Mouse (Mus musculus) kidney, embryonic 14.5 days (tissue): Measurements from ENCODE around the gene Wipf1. TPM values are rescaled to one million over a fixed set of nuclear protein-coding genes. Genes with fewer than 3 reads are reported as not detected.

Experiments
- ATAC-seq: fragments of 200-750 bp; cut with Nextera tagmentation; 2 replicates; pipeline ENCODE4 v1.8.0; 2017; ENCODE audit warnings: moderate number of reproducible peaks, mild to moderate bottlenecking, moderate TSS enrichment, moderate library complexity; ENCODE audit not compliant: low FRiP score, low TSS enrichment
- H3K27ac ChIP-seq: fragments of 300-500 bp; sonication (generic); 2 replicates; pipeline ENCODE4 v1.5.1; 2014; ENCODE audit warnings: low read depth, mild to moderate bottlenecking, low read length, moderate library complexity, mixed read lengths
- H3K27me3 ChIP-seq: fragments of 300-500 bp; sonication (generic); 2 replicates; pipeline ENCODE4 v1.6.1; 2014; ENCODE audit warnings: mild to moderate bottlenecking, low read length; ENCODE audit not compliant: control insufficient read depth, insufficient read depth
- H3K36me3 ChIP-seq: fragments of 300-500 bp; sonication (generic); 2 replicates; pipeline ENCODE4 v1.6.1; 2014; ENCODE audit warnings: low read length, mixed read lengths; ENCODE audit not compliant: control insufficient read depth, insufficient read depth
- H3K4me1 ChIP-seq: fragments of 300-500 bp; sonication (generic); 2 replicates; pipeline ENCODE4 v1.6.1; 2014; ENCODE audit warnings: low read length, mixed read lengths; ENCODE audit not compliant: control insufficient read depth, insufficient read depth
- H3K4me2 ChIP-seq: fragments of 300-500 bp; sonication (generic); replicated peaks from 2 replicates; pipeline ENCODE4 v1.6.1; 2014; ENCODE audit warnings: low read depth, mild to moderate bottlenecking, low read length
- H3K4me3 ChIP-seq: fragments of 300-500 bp; sonication (generic); 2 replicates; pipeline ENCODE4 v1.5.1; 2014; ENCODE audit warnings: mild to moderate bottlenecking, low read length
- H3K9ac ChIP-seq: fragments of 300-500 bp; sonication (generic); 2 replicates; pipeline ENCODE4 v1.6.1; 2014; ENCODE audit warnings: low read depth, mild to moderate bottlenecking, low read length, moderate library complexity
- H3K9me3 ChIP-seq: fragments of 300-500 bp; sonication (generic); 2 replicates; pipeline ENCODE4 v1.6.1; 2016; ENCODE audit warnings: low read length; ENCODE audit not compliant: control insufficient read depth
- WGBS: fragments of 180-500 bp; shearing (Covaris S2); extraction: QIAGEN DNeasy Blood & Tissue Kit; methylation state at CpG from one replicate; pipeline ENCODE4 v1.1.7; 2014; 5-methylcytosine and 5-hydroxymethylcytosine counted together
- polyA plus RNA-seq: library from polyadenylated mRNA; unstranded; fragments of >200 nt; fragmentation: Nextera tagmentation; extraction: Ambion mirVana; gene quantifications from 2 replicates; pipeline ENCODE4 v1.2.1, GENCODE M21; 2014

The Wipf1 gene
- polyA plus RNA-seq, 1 experiment from 2014 or later: 12.9 TPM

DNA sequence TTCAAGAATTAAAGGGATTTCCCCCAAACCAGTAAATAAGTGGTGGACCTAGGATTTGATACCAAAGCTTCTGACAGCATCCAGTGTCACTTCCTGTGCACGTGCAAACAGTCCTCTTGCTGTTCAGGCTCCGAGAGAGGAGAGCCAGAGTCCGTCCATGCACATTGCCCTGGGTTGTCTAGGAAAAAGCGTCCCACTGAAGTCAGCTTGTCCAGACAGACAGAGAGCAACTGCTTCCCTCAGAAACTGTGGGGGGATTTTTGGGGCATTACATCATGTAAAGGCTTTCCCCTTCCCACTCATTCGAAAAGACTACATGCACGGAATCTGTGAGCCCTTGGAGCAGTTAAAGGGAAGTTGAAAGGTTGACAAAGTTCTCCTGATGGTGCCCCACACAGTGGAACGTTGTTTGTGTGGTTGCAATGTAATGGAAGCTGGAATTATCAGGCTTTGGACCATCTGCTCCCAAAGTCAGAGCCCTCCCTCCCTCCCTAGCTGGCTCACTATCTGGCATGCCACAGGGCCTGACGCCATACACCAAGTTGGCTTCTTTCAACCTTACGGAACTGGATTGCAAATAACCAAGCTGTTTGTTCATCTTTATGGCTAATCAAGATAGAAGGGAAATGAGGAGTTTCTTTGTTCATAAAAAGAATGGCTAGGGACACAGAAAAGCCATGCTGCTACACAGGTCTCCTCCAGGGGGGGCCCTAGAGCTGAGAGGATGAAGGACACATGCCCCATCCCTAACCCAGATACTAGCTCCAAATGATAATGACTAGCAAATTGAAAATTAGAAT, 37.9 kb downstream of the Wipf1 start:
- H3K9ac ChIP-seq: no peak overlapping the region
- no peak overlapping the region for H3K4me2 ChIP-seq
- peaks cover 13% of the 10 kb centered on the region; the same call in 1 of the 2 replicates for H3K4me1 ChIP-seq
- H3K27me3 ChIP-seq: no peaks in the 10 kb centered on the region
- ATAC-seq: no peak
- no peaks in the 10 kb centered on the region for H3K9me3 ChIP-seq
- no peaks in the 10 kb centered on the region for H3K36me3 ChIP-seq
- WGBS: 57% methylated on average over 9 of the region's 9 CpGs
- H3K4me3 ChIP-seq: no peak overlapping the region
- H3K27ac ChIP-seq: no peak overlapping the region

DNA sequence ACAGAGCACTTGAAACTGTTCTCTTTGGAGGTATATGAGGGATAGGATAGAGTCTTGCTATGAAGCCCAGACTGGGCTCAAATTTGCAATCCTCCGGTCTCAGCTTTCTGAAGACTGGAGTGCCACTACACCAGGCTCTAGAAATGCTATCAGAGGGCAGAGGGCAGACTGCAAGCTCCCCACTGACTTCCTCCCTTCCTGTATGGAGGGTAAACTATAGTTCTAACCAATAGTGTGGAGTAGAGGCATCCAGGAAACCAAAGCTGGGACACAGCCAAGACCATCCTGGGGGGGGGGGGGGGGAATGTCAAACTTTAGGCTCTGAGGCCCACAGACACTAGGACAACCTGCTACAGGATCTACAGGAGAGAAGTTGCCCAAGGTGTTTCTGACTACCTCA, 39.1 kb downstream of the Wipf1 start:
- H3K36me3 ChIP-seq: no peaks in the 10 kb centered on the region
- no peak overlapping the region for H3K27ac ChIP-seq
- WGBS: 72% methylated on average over 1 of the region's 1 CpGs
- no peak overlapping the region for H3K4me3 ChIP-seq
- no peak overlapping the region for H3K9ac ChIP-seq
- no peak for ATAC-seq
- no peaks in the 10 kb centered on the region for H3K27me3 ChIP-seq
- no peak overlapping the region for H3K4me2 ChIP-seq
- H3K4me1 ChIP-seq: peaks cover 5% of the 10 kb centered on the region; the same call in 1 of the 2 replicates
- H3K9me3 ChIP-seq: no peaks in the 10 kb centered on the region

DNA sequence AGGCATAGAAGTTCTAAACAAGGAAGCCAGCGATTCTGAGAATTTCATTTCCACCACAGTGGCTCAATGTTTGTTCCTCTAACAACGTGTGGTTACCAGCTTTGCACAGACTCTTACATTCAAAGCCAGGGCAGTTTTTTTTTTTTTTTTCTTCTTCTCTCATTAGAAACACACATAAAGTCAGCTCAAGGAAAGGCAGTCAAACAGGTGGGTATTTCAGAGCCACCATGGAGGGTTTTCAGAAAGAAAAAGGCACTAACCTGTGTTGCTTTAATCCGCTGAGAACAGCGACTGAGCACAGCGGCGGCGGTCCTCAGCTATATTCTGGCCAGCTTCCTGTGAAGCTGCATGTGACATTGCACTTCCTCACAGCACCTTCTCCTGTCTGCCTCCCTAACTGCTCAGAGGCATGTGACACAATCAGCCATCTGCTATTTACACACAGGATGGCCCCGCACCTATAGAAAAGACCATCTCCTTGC, 43.4 kb downstream of the Wipf1 start:
- no peak overlapping the region for H3K4me3 ChIP-seq

DNA sequence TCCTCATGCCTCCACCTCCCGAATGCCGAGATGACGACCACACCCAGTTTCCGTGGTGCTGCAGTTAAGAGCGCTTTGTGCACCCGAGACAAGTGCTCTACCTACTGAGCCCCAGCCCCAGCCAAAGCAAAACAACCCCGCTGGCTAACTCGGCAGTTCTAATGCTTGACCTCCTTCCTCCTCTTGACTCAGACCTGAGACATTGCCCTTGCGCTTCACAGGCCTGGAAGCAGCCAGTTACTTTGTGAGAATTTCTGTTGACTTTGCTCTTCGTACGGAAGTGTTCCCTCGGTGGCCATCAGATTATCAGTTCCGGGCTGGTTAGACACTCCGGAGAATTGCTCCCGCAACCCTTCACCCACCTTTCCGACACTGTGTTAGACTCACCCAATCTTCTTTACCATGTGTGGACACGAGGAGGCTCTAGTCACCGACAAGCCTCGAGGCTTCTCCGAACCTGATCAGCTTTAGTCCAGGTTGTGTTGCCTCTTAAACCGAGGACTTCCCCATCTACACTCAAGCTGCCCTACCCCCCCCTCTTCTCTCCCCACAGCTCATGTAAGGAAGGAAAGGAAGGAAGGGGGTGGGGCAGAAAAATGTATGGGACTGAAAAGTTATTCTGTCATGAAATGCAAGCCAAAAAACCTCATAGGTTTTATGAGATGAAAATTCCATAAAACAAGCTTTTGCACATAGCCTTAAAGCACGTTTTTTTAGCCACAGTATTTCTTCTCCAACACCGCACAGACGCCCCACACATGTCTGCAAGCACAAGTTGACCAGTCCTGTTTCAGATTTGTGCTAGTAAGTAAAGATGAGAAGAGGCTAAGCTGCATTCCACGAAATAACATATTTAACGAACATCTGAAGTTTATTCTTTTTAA, 44.1 kb downstream of the Wipf1 start:
- ATAC-seq: no peak
- Histone ChIP-seq H3K27ac (peak overlapping the region; percentile 59; the same call in 1 of the 2 replicates), H3K9ac (no peak overlapping the region), H3K4me3 (peak overlapping the region; percentile 14; the same call in 1 of the 2 replicates), H3K4me1 (peaks cover 9% of the 10 kb centered on the region; the same call in 1 of the 2 replicates), H3K36me3 (no peaks in the 10 kb centered on the region), H3K9me3 (no peaks in the 10 kb centered on the region), H3K4me2 (peak overlapping the region; percentile 25; the same call in 1 of the 2 replicates), H3K27me3 (no peaks in the 10 kb centered on the region)
- 68% methylated on average over 26 of the region's 26 CpGs for WGBS

More for the DNA sequence above, 43.4 kb downstream of the Wipf1 start:
- peaks cover 9% of the 10 kb centered on the region; the same call in 1 of the 2 replicates for H3K4me1 ChIP-seq
- no peak overlapping the region for H3K4me2 ChIP-seq
- no peaks in the 10 kb centered on the region for H3K9me3 ChIP-seq
- H3K27ac ChIP-seq: peak overlapping the region; percentile 1; the same call in 1 of the 2 replicates
- H3K9ac ChIP-seq: no peak overlapping the region
- H3K36me3 ChIP-seq: no peaks in the 10 kb centered on the region
- no peak for ATAC-seq
- 82% methylated on average over 8 of the region's 8 CpGs for WGBS
- no peaks in the 10 kb centered on the region for H3K27me3 ChIP-seq

DNA sequence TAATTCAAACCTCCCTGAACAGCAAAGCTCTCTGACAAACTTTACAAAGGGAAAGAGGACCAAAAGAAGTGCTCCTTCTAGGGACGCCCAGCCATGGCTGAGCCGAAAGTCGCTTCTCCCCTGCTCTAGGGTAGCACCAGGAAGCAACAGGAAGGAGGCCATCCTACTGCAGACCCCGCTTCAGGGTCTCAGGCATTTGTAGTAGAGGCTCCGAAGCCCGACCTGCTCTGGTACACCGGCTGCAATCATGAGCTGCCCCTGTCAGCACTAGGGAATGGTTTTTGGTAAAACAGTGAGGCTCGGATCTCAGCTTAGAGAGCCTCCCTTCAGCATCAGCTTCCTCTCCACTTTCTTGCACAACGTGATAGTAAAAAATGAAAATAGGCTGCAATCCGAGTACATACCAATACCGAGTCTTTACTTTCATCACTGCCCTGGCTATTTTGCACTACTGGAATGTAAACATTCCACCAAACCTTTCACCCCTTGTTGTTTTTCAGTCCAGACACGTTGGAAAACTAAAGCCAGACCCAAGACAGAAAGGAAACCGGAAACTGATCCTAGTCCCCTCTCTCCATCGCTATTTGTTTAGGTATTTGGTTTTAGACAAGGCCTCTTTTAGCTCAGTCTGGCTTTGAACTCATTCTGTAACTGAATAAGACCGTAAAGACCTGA, 44.8 kb downstream of the Wipf1 start:
- H3K4me3 ChIP-seq: peak overlapping the region; percentile 14; the same call in 1 of the 2 replicates
- no peak for ATAC-seq
- H3K36me3 ChIP-seq: no peaks in the 10 kb centered on the region

DNA sequence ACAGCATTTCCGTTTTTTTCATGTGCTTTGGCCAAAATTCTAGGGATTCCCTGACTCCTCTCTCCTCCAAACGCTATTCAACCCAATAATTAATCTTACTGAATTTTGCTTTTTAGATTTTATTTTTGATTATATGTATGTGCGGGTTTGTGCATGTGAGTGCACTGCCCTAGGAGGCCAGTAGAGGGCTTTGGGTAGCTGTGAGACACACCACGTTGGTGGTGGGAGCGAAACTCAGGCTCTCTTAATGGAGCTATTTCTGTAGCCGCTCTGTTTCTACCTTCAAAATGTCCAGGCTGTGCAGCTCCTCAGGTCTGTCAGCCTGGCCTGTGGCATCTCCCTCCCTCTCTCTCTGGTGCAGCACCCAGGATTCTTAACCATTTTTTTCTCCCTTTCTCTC, 50.7 kb downstream of the Wipf1 start:
- no peak overlapping the region for H3K27ac ChIP-seq
- no peak overlapping the region for H3K4me3 ChIP-seq
- no peaks in the 10 kb centered on the region for H3K4me1 ChIP-seq
- 0 out of 2 replicates have a peak, but pooled peaks cover 3% of the 10 kb centered on the region for H3K9me3 ChIP-seq
- no peak overlapping the region for H3K9ac ChIP-seq
- no peaks in the 10 kb centered on the region for H3K36me3 ChIP-seq
- H3K4me2 ChIP-seq: no peak overlapping the region
- no peaks in the 10 kb centered on the region for H3K27me3 ChIP-seq
- no peak for ATAC-seq
- WGBS: 91% methylated on average over 6 of the region's 6 CpGs

More for the DNA sequence above, 44.8 kb downstream of the Wipf1 start:
- H3K4me2 ChIP-seq: peak overlapping the region; percentile 25; the same call in 1 of the 2 replicates
- H3K27me3 ChIP-seq: no peaks in the 10 kb centered on the region
- H3K4me1 ChIP-seq: peaks cover 9% of the 10 kb centered on the region; the same call in 1 of the 2 replicates
- 39% methylated on average over 15 of the region's 15 CpGs for WGBS
- H3K27ac ChIP-seq: peak overlapping the region; percentile 59; the same call in 1 of the 2 replicates
- peak overlapping the region; percentile 2; the same call in 1 of the 2 replicates for H3K9ac ChIP-seq
- no peaks in the 10 kb centered on the region for H3K9me3 ChIP-seq

DNA sequence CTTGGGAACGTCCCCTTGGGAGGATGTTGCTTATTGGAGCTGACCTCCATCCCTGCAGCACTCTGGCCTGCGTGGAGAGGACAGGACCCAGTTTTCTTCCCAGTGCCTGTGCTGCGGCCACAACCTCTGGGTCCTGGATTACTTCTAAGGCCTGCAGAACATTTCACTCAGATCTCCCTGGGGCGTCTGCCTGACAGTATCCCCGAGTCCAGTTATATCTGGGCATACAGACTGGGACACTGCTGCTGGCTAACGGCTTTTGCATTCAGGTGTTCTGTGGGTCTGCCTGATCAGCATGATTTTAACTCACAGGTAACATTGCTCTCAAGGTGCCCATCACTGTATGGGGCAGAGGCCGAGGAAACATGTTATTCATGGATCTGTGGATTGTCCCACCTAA, 52.0 kb downstream of the Wipf1 start:
- Histone ChIP-seq H3K36me3 (no peaks in the 10 kb centered on the region), H3K4me3 (no peak overlapping the region), H3K9ac (no peak overlapping the region), H3K4me2 (no peak overlapping the region), H3K27ac (no peak overlapping the region), H3K4me1 (no peaks in the 10 kb centered on the region), H3K27me3 (no peaks in the 10 kb centered on the region), H3K9me3 (0 out of 2 replicates have a peak, but pooled peaks cover 3% of the 10 kb centered on the region)
- WGBS: 88% methylated on average over 7 of the region's 7 CpGs
- ATAC-seq: no peak

DNA sequence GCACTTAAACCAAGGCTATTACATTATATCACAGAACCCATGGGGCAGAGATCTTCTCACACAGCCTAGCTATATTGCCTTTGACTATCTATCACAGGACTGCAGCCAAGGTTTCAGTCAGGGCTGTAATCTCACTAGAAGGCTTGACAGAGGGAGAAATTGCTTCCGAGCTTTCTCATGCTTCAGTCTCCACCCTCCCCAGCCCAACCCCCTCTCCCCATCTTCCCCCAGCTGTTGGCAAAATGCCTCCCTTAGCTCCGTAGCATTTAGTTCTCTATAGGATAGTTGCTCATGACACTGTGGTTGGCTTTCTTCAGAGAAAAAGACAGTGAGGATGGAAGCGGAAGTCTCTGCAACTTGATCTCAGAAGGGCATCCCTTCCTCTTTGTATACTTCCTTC, 54.0 kb downstream of the Wipf1 start:
- Histone ChIP-seq H3K4me2 (no peak overlapping the region), H3K4me1 (no peaks in the 10 kb centered on the region), H3K27ac (no peak overlapping the region), H3K9me3 (0 out of 2 replicates have a peak, but pooled peaks cover 3% of the 10 kb centered on the region), H3K36me3 (no peaks in the 10 kb centered on the region), H3K27me3 (no peaks in the 10 kb centered on the region), H3K9ac (no peak overlapping the region), H3K4me3 (no peak overlapping the region)
- no peak for ATAC-seq
- WGBS: 40% methylated on average over 3 of the region's 3 CpGs
